Mouse (Mus musculus): ENCODE data around the gene Gm42906.

Gene Gm42906

DNA sequence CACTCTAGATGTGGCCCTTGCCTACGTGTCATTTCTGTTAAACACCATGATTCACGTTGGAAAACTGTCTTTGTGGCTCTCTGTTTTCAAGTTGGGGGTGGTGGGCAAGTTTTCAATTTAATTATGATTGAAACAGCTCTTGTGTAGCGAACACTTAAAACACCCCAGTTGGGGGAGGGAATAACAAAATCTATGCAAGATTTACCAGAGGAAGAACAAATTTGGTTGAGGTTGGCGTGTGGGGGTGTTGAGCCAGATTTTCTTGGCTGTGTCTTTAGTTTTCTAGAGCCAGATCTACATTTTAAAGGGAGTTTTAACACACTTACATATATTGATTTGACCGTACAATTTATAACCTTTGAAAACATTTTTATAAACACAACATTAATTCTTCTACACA is 368.2 kb downstream of the Gm42906 start:
- DNase-seq = no peak

DNA sequence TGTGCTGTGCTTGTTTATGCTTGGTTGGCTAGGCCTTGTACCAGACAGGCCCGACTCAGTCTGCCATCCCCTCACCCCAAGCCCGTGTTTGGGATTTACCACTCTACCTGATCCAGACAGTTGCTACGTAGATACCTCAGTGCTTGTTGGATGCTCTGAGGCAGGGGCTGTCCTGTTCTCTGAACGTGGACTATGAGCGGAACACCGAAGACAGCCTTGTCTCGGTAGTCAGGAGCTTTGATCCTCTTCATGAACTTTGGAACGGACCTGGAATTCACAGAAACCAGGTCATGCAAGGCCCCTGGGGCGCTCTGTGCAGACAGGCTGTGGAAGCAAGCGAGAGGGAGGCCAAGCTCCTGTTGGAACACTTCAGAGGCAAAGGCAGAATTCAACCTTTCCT is 368.6 kb downstream of the Gm42906 start:
- peak; percentile 76 to 78 for DNase-seq

DNA sequence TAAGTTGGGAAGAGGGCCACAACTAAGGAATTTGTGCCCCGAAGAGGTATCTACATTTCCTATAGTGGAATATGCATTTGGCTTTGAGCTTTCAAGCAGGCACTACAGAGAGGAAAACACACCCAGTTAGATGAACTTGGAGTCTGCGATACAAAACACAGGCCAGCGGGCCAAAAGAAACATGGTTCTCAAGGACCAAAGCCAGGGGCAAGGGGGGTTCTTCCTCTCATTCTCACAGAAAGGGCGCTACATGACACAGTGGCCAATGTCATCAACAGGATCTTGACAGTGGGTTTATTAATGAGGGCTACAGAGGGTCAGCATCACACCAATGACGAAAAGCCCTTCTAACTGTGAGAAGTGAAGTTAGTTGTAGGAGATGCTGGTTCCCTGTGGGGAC is 370.2 kb downstream of the Gm42906 start:
- no peak for DNase-seq

DNA sequence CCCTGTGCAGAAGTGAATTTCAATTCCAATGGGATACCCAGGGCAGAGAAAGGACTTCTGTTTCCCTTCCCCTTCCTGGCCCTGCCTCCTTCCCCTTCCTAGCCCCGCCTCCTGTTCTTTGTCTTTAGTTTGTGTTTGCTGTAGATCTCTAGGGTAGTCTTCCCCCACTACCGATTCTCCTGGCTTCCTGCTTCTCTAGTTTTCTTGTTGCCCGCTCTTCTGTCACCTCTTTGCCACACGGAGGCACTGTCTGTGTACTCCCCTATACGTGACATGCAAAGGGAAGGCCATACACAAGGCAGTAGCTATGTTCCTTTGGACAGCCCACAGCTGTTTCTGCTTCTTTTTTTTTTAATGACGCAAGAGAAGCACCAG is 371.1 kb downstream of the Gm42906 start:
- DNase-seq = peak; percentile 17 to 27

- DNase-seq = no peak
Observed at GRCm38 (mm10) chr5:151056255-151056919, 371.6 kb downstream of the Gm42906 start.

DNA sequence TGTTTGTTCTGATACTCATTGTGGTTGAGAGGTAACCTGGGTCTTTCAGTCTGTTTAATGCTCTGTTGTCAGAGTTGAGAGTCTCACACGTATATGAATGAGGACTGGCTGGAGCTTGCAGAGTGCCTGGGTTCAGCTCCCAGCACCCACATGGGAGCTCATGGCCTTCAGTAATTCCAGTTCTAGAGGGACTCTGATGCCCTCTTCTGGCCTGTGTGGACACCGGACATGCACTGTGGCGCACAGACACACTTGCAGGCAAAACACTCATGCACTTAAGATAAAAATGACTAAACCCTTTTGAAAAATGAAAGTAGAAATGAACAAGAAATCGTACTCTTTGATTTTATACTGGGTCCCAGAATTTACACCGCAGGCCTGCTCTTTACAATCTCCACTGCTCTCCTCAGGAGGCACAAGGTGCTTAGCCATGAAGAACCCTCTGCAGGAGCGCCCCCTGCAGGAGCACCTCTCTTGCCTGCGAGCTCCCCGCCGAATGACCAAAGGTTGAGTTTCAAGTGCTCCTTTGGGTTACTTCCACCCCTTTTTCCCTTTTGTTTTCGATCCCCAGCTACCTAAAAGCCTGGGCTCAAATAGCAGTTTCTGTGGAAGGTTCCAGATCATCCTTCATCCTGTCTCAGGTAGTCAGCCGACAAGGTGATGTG is 372.4 kb downstream of the Gm42906 start:
- peak in 1 of 2 experiments; percentile 47 for DNase-seq

DNA sequence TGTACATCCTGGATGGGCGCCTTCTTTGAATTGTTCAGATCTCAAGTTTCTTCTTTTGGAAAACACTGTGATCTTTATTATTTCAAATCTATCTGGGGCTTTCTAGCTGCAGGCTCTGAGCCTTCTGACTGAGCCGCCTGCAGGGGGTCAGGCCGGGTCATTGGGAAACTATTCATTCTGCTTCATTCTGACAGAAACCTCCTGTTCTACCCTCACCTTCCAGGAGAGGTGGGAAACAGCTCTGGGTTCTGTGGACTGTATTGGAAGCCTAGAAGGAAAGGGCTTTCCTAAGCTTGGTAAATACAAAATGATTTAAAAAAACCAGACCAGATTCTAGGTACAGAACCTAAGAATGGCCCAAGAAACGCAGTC is 373.2 kb downstream of the Gm42906 start:
- DNase-seq = peak in 1 of 2 experiments; percentile 27

GRCm38 (mm10) chr5:151054100-151054742 is 373.7 kb downstream of the Gm42906 start:
- DNase-seq = no peak

GRCm38 (mm10) chr5:151053190-151053589 is 374.8 kb downstream of the Gm42906 start:
- DNase-seq = no peak

GRCm38 (mm10) chr5:151052331-151052730 is 375.6 kb downstream of the Gm42906 start:
- DNase-seq = no peak

DNA sequence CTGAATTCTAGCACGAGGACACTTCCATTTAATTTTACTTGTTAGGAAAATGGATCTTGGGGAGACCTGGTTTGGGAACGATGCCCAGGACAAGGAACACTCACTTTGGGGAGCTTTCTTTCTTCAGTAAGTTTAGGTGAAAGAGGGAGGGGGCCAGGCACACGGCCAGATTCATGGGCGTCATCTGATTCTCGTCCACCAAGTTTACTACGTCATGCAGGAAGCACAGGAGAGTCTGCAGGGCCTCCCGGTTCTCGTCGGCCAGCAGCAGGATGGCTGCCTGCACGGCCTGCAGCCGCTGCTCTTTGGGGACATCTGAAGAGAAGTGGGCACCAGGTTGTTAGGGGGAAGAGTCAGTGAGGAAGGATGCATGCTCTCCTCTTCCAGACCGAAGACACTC is 380.5 kb downstream of the Gm42906 start:
- DNase-seq = peak; percentile 36 to 46

GRCm38 (mm10) chr5:151046917-151047316 is 381.0 kb downstream of the Gm42906 start:
- DNase-seq = peak; percentile 42 to 60

DNA sequence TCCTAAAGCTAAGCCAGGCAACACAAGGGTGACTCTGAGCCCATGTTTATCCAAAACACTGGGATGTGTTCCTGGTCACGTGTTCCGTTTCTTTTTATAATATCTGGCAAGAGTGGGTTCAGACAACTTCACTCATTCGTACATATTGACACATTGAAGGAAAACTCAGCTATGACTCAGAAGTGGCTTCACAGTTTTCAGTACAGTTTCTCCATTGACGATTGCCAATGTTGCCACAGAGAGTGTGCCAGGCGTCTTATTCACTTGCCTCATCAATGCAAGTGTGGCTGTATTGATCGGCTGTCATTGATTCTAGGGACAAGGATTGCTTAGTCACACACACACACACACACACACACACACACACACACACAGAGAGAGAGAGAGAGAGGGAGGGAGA is 381.8 kb downstream of the Gm42906 start:
- DNase-seq = no peak

DNA sequence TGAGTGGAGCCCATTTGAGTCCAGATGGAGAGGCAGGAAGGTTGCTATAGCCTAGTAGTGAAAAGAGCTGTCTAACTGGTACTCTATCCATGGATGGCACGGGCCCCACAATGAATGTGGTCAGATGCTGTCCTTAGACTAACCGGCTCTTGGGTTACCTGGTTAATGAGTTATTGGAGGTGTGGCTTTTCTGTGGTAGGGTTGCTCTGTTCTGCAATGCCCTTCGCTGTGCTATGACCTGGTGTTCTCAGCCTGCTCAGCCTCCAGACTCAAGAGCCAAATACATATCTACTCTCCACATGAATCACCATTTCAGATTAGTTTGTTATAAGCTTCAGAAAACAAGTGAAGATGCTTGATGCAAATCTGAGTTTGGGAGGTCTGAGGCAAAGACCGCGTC is 385.1 kb downstream of the Gm42906 start:
- peak; percentile 73 to 84 for DNase-seq

GRCm38 (mm10) chr5:151037871-151038270 is 390.1 kb downstream of the Gm42906 start:
- DNase-seq = no peak

DNA sequence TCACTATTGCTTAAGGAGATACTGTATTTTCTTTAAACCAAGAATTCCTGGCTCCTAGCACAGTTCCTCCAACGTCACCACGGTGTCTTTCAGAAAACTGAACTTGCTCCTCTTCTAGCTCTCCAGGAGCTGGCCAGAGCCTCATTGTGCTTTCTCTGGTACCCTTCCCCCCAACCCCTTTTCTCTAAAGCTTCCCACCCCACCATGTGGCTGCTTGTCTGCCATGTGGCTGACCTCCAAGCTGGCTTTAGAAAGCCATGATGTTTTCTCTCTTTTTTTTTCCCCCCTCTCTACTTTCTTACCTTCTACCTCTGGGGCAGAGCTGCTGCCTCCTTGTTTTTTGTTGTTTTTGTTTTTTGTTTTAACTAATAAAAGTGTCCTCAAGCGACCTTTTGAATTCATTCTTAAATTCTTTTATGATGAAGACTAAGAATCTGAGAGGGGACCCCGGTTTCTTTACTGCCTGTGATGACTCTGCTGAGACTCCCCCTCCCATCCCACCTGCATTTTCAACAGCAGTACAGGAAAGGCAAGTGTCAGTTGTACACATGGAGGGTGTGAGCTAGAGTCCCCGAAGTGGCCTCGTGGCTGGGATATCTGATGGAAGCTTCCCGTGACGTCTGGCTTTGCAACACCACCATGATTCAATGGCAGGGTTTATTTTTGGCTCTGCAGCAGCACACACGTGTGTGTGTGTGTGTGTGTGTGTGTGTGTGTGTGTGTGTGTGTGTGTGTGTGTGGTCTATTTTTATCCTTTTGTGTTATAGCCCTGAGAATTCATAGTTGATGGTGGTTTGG is 393.0 kb downstream of the Gm42906 start:
- no peak for DNase-seq

DNA sequence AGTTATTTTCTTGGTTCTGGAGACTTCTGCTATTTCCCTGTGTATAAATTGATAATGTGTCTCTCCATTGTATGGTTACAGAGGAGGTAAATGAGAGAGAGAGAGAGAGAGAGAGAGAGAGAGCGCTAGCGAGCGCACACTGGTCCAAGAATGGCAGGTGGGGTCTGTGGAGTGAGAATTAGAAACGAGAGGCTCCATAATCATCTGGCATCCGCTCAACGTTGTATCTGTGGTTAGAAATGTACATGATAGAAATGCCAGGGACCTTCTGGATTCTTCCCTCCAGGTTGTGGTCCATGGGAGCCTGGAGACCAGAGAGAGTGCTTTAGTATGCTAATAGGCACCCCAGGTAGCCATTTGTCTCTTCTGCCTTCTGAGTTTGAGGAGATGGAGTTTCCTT is 399.1 kb downstream of the Gm42906 start:
- no peak for DNase-seq

- DNase-seq = no peak
Observed at GRCm38 (mm10) chr5:151027171-151027570, 400.8 kb downstream of the Gm42906 start.

- no peak for DNase-seq
Observed at GRCm38 (mm10) chr5:151026069-151026468, 401.9 kb downstream of the Gm42906 start.

GRCm38 (mm10) chr5:151024483-151024882 is 403.5 kb downstream of the Gm42906 start:
- DNase-seq = peak; percentile 38 to 52

- peak; percentile 5 to 36 for DNase-seq
Observed at GRCm38 (mm10) chr5:151023461-151023860, 404.5 kb downstream of the Gm42906 start.

DNA sequence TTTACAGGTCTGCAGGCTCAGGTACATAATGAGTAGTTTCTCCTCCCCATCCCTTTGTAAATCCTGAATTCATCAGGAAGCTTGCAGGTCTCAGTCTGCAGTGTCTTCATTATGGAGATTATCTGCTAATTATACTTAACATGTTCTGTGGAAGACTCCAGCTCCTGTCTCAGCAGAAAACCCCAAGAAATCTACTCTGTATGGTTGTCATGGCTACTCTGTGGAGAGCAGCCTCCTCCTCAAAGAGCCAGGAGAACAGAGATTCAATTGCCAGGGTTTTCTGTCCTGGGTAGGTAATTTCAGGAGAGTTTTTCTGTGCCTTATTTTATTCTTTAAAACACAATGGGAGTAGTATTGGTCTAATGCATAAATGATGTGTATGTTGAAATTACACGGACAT is 405.0 kb downstream of the Gm42906 start:
- DNase-seq = no peak

- DNase-seq = no peak
Observed at GRCm38 (mm10) chr5:151022026-151022425, 405.9 kb downstream of the Gm42906 start.

All from kidney, postnatal 36 days (tissue).